Mouse (Mus musculus) embryonic facial prominence, embryonic 14.5 days (tissue): Measurements from ENCODE around the gene Cluh. TPM values are rescaled to one million over a fixed set of nuclear protein-coding genes. Genes with fewer than 3 reads are reported as not detected.
A peak's percentile ranks its signal among the peaks of the same experiment; 100 is the strongest.

Experiments
- ATAC-seq: fragments of 200-750 bp; cut with Nextera tagmentation; 2 replicates; pipeline ENCODE4 v1.8.0; 2017; ENCODE audit warnings: low read depth, moderate number of reproducible peaks, moderate TSS enrichment
- DNase-seq: peaks from one replicate; pipeline ENCODE4 v3.0.0-alpha.2; 2015; ENCODE audit warnings: low spot score
- H3K27ac ChIP-seq: fragments of 300-500 bp; sonication (generic); replicated peaks from 2 replicates; pipeline ENCODE4 v1.5.1; 2014; ENCODE audit warnings: low read depth, mild to moderate bottlenecking, low read length, moderate library complexity
- H3K27me3 ChIP-seq: fragments of 300-500 bp; sonication (generic); replicated peaks from 2 replicates; pipeline ENCODE4 v1.6.1; 2014; ENCODE audit warnings: low read length; ENCODE audit not compliant: control insufficient read depth, insufficient read depth
- H3K36me3 ChIP-seq: fragments of 300-500 bp; sonication (generic); 2 replicates; pipeline ENCODE4 v1.6.1; 2014; ENCODE audit warnings: low read length, mixed read lengths; ENCODE audit not compliant: control insufficient read depth, insufficient read depth
- H3K4me1 ChIP-seq: fragments of 300-500 bp; sonication (generic); 2 replicates; pipeline ENCODE4 v1.6.1; 2014; ENCODE audit warnings: antibody characterized with exemption, low read length; ENCODE audit not compliant: control insufficient read depth, insufficient read depth
- H3K4me2 ChIP-seq: fragments of 300-500 bp; sonication (generic); 2 replicates; pipeline ENCODE4 v1.6.1; 2014; ENCODE audit warnings: low read depth, mild to moderate bottlenecking, low read length, moderate library complexity, mixed read lengths
- H3K4me3 ChIP-seq: fragments of 300-500 bp; sonication (generic); 2 replicates; pipeline ENCODE4 v1.5.1; 2014; ENCODE audit warnings: low read depth, mild to moderate bottlenecking, low read length
- H3K9ac ChIP-seq: fragments of 300-500 bp; sonication (generic); 2 replicates; pipeline ENCODE4 v1.6.1; 2014; ENCODE audit warnings: low read depth, mild to moderate bottlenecking, low read length, moderate library complexity, mixed read lengths
- H3K9me3 ChIP-seq: fragments of 300-500 bp; sonication (generic); 2 replicates; pipeline ENCODE4 v1.6.1; 2016; ENCODE audit warnings: low read length; ENCODE audit not compliant: control insufficient read depth
- WGBS: fragments of 180-500 bp; shearing (Covaris S2); extraction: QIAGEN DNeasy Blood & Tissue Kit; methylation state at CpG from one replicate; pipeline ENCODE4 v1.1.7; 2014; 5-methylcytosine and 5-hydroxymethylcytosine counted together
- polyA plus RNA-seq: library from polyadenylated mRNA; unstranded; fragments of >200 nt; fragmentation: Nextera tagmentation; extraction: Ambion mirVana; gene quantifications from 2 replicates; pipeline ENCODE4 v1.2.1, GENCODE M21; 2014

The Cluh gene
- polyA plus RNA-seq, 1 experiment from 2014 or later: 24.4 TPM

- H3K4me3 ChIP-seq: peak overlapping the region; percentile 32
- H3K4me2 ChIP-seq: peak overlapping the region; percentile 58
- H3K4me1 ChIP-seq: peaks cover 4% of the 10 kb centered on the region; the same call in 1 of the 2 replicates
- ATAC-seq (no peak), DNase-seq (no peak)
- peaks cover 27% of the 10 kb centered on the region for H3K27me3 ChIP-seq
- no peak overlapping the region for H3K27ac ChIP-seq
- no peak overlapping the region for H3K9ac ChIP-seq
- H3K36me3 ChIP-seq: no peaks in the 10 kb centered on the region
- 1% methylated on average over 5 of the region's 16 CpGs for WGBS
- H3K9me3 ChIP-seq: no peaks in the 10 kb centered on the region
Observed at GRCm38 (mm10) chr11:74619956-74620300, 29.4 kb upstream of the Cluh start.

GRCm38 (mm10) chr11:74621974-74622669 is 27.2 kb upstream of the Cluh start:
- no peak for ATAC-seq
- peaks cover 22% of the 10 kb centered on the region for H3K27me3 ChIP-seq

GRCm38 (mm10) chr11:74623693-74624092 is 25.6 kb upstream of the Cluh start:
- H3K27ac ChIP-seq: no peak overlapping the region
- ATAC-seq: no peak
- H3K4me3 ChIP-seq: no peak overlapping the region
- WGBS: 68% methylated on average over 6 of the region's 6 CpGs
- DNase-seq: no peak
- H3K9me3 ChIP-seq: no peaks in the 10 kb centered on the region
- no peaks in the 10 kb centered on the region for H3K36me3 ChIP-seq
- H3K4me2 ChIP-seq: no peak overlapping the region
- no peak overlapping the region for H3K9ac ChIP-seq
- peaks cover 4% of the 10 kb centered on the region; the same call in 1 of the 2 replicates for H3K4me1 ChIP-seq
- peaks cover 22% of the 10 kb centered on the region for H3K27me3 ChIP-seq

More at GRCm38 (mm10) chr11:74621974-74622669, 27.2 kb upstream of the Cluh start:
- H3K4me2 ChIP-seq: no peak overlapping the region
- H3K4me3 ChIP-seq: no peak overlapping the region
- H3K9me3 ChIP-seq: no peaks in the 10 kb centered on the region
- H3K36me3 ChIP-seq: no peaks in the 10 kb centered on the region
- H3K27ac ChIP-seq: no peak overlapping the region
- no peak overlapping the region for H3K9ac ChIP-seq
- DNase-seq: no peak
- whole genome bisulfite sequencing: 72% methylated on average over 8 of the region's 8 CpGs
- H3K4me1 ChIP-seq: peaks cover 4% of the 10 kb centered on the region; the same call in 1 of the 2 replicates

GRCm38 (mm10) chr11:74625333-74625732 is 24.0 kb upstream of the Cluh start:
- Histone ChIP-seq H3K9ac (no peak overlapping the region), H3K27me3 (peaks cover 10% of the 10 kb centered on the region), H3K9me3 (no peaks in the 10 kb centered on the region), H3K36me3 (no peaks in the 10 kb centered on the region), H3K4me1 (no peaks in the 10 kb centered on the region), H3K4me3 (no peak overlapping the region), H3K4me2 (no peak overlapping the region), H3K27ac (no peak overlapping the region)
- no peak for ATAC-seq
- DNase-seq: no peak

- DNase-seq: no peak
Observed at GRCm38 (mm10) chr11:74627481-74627880, 21.8 kb upstream of the Cluh start.

GRCm38 (mm10) chr11:74631880-74632789 is 17.2 kb upstream of the Cluh start:
- no peak for DNase-seq

More at GRCm38 (mm10) chr11:74627481-74627880, 21.8 kb upstream of the Cluh start:
- no peak for ATAC-seq
- 81% methylated on average over 3 of the region's 3 CpGs for WGBS
- no peaks in the 10 kb centered on the region for H3K9me3 ChIP-seq
- H3K36me3 ChIP-seq: no peaks in the 10 kb centered on the region
- H3K4me2 ChIP-seq: no peak overlapping the region
- no peak overlapping the region for H3K27ac ChIP-seq
- H3K4me1 ChIP-seq: no peaks in the 10 kb centered on the region
- H3K4me3 ChIP-seq: no peak overlapping the region
- H3K27me3 ChIP-seq: no peaks in the 10 kb centered on the region
- H3K9ac ChIP-seq: no peak overlapping the region

GRCm38 (mm10) chr11:74634490-74635275 is 14.6 kb upstream of the Cluh start:
- H3K4me3 ChIP-seq: no peak overlapping the region
- H3K4me1 ChIP-seq: peaks cover 10% of the 10 kb centered on the region
- H3K27me3 ChIP-seq: no peaks in the 10 kb centered on the region
- ATAC-seq (no peak), DNase-seq (peak; percentile 85)
- no peaks in the 10 kb centered on the region for H3K9me3 ChIP-seq
- no peaks in the 10 kb centered on the region for H3K36me3 ChIP-seq
- no peak overlapping the region for H3K4me2 ChIP-seq
- H3K9ac ChIP-seq: no peak overlapping the region
- 70% methylated on average over 5 of the region's 5 CpGs for WGBS
- H3K27ac ChIP-seq: no peak overlapping the region

More at GRCm38 (mm10) chr11:74631880-74632789, 17.2 kb upstream of the Cluh start:
- Histone ChIP-seq H3K27ac (no peak overlapping the region), H3K4me3 (no peak overlapping the region), H3K9ac (0 out of 2 replicates have a peak overlapping the region, but pooled peaks have one; percentile 12), H3K4me1 (no peaks in the 10 kb centered on the region), H3K4me2 (no peak overlapping the region), H3K27me3 (no peaks in the 10 kb centered on the region), H3K36me3 (no peaks in the 10 kb centered on the region), H3K9me3 (no peaks in the 10 kb centered on the region)
- 65% methylated on average over 7 of the region's 7 CpGs for WGBS
- no peak for ATAC-seq

- H3K9me3 ChIP-seq: no peaks in the 10 kb centered on the region
- H3K27me3 ChIP-seq: no peaks in the 10 kb centered on the region
- H3K36me3 ChIP-seq: no peaks in the 10 kb centered on the region
- no peak for DNase-seq
- 18% methylated on average over 8 of the region's 8 CpGs for WGBS
- peak overlapping the region; percentile 84 for H3K27ac ChIP-seq
- peaks cover 10% of the 10 kb centered on the region for H3K4me1 ChIP-seq
- peak overlapping the region; percentile 69 for H3K9ac ChIP-seq
- peak overlapping the region; percentile 62 for H3K4me2 ChIP-seq
- no peak for ATAC-seq
- peak overlapping the region; percentile 57 for H3K4me3 ChIP-seq
Observed at GRCm38 (mm10) chr11:74637486-74637885, 11.8 kb upstream of the Cluh start.
